Mouse (Mus musculus) gonadal fat pad, adult 2 months (tissue): ENCODE results near the gene Il17rb. TPM values are rescaled to one million over a fixed set of nuclear protein-coding genes. Genes with fewer than 3 reads are reported as not detected.

ENCODE experiments used
- DNase-seq: peaks from one replicate; pipeline ENCODE4 v3.0.0-alpha.2; 2012; ENCODE audit warnings: low read depth
- polyA plus RNA-seq: library from polyadenylated mRNA; depleted of rRNA; stranded (reverse); fragments of >200 nt; gene quantifications from 2 replicates; pipeline ENCODE4 v1.2.3, GENCODE M21; 2012; rRNA removed

Il17rb gene
- 10.8 and 14.3 TPM in 2 replicates for polyA plus RNA-seq

- DNase-seq = no peak
Measured at GRCm38 (mm10) chr14:30008733-30009575, at the start of gene Il17rb, which contains the start of gene Chdh. Il17rb (minus strand) TSS chr14:30008896. Chdh (plus strand) TSS chr14:30009023.

DNA sequence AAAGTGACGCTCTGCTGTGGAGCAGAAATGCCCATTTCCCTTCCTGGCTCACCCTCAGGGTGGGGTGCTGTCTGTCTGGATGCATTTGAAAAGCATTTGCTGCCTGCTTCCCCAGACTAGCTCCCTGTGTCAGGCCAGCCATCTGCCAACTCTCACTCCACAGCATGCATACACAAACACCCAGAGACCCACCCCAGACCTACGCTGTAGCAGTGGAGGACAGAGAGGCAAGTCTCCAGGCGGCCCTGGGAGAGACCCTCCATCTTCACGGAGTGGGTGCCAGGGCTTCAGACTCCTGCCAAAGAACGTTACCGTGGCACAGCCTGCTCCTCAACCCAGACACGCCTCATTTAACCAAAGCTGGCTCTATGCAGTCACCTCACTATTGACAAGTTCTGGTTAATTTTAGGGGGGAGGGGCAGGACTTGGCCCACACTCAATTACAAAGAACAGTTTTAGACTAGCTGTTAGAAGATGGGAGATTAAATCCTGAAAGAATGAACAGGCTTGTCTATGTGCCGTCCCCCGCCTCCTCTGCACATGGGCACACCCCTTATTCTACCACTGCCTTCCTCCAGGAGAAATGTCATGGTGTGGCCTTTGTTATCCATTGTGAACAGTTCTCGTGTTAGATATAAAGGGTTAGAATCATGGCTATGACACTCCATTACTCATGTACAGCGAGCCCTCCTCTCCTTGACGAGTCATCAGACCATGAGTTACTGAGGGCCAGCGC lies 47.5 kb upstream of the Il17rb start:
- no peak for DNase-seq

GRCm38 (mm10) chr14:30054922-30055321 lies 46.2 kb upstream of the Il17rb start:
- no peak for DNase-seq

DNA sequence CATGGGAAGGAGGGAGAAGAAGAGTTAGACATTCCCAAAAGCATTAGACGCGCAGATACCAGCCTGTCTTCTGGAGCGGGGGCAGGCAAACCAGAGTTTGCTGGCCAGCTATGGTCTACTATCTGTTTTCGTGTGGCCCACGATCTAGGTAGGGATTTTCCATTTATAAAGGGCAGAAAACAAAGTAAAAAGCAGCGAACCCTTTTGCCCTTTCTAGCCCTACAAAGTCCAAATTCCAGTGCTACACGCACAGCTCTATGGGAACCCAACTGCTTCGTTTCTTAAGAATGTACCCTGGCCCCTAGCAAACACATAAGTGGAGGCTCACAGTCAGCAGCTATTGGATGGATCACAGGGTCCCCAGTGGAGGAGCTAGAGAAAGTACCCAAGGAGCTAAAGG lies 41.6 kb upstream of the Il17rb start:
- DNase-seq = no peak

DNA sequence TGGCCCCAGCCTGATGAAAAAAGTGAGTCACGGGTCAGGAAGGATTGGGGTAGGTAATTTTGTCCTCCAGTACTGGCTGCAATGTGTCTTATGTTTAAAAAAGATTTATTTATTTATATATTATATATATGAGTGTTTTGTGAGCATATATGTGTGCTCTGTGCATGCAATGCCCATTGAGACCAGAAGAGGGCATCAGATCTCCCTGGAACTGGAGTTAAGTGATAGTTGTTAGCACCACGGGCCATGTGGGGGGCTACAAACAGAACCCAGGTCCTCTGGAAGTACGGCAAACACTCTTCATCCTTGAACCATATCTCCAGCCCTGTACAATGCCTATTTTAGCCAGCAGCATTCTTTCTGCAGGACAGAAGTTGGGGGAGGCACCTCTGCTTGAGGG lies 39.4 kb upstream of the Il17rb start:
- DNase-seq = no peak

- no peak for DNase-seq
Measured at GRCm38 (mm10) chr14:30046976-30047375, 38.3 kb upstream of the Il17rb start.

- DNase-seq = no peak
Measured at GRCm38 (mm10) chr14:30045704-30046220, 37.1 kb upstream of the Il17rb start.

GRCm38 (mm10) chr14:30045239-30045638 lies 36.5 kb upstream of the Il17rb start:
- DNase-seq = no peak

GRCm38 (mm10) chr14:30043356-30043940 lies 34.8 kb upstream of the Il17rb start:
- DNase-seq = no peak

- DNase-seq = no peak
Measured at GRCm38 (mm10) chr14:30041836-30042235, 33.1 kb upstream of the Il17rb start.

DNA sequence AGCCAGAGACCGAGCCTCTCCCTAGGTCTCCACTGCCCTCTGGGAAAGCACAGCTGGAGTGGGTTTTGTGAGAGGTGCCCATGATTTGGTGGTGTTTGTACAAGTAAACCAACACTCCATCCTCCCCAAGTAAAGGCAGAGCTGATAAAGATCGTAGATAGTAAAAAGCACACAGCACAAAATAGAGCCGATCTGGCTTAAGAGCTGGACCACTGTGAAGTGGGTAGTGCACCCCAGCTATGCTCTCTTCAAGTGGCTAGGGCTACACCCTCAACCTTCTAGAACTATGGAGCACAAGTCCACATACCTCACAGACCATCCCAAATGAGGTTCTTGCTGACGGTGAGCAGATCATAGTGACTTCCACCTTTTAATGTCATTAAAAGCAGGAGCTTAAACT lies 30.7 kb upstream of the Il17rb start:
- no peak for DNase-seq

- DNase-seq = no peak
Measured at GRCm38 (mm10) chr14:30038431-30038830, 29.7 kb upstream of the Il17rb start.

DNA sequence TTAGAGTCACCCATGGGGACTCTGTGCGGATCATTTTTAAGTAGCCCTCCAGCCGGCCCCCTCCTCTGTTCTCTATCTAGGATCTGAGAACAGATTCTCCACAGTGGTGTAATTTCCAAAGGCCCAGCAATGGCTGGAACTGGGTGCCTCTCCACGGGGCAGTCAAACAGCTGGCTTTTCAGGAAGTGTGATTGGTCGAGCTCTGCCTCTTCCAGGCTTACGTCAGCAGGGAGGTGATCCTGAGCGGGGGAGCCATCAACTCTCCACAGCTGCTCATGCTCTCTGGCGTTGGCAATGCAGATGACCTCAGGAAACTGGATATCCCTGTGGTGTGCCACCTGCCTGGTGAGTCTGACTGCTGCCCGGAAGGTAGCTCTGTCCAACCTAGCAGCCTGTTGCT lies 24.7 kb upstream of the Il17rb start:
- DNase-seq = no peak

DNA sequence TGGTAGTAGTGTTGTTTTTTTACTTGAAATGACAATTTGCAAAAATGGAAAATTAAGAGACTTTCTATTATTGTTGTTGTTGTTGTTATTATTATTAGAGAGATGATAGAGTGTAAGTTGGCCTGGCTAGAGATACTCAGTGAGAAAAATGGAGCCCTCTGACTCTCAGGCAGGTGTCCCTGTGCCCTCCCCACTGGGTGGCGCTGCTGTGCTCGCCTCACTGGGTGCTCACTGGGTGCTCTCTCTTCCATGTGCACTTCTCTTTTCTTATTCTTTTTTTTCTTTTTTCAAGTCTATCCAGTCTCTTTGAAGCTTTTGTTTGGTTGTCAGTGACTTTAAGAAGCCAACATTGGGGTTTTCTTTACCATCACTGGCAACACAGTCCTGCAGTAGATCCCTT lies 18.7 kb upstream of the Il17rb start:
- DNase-seq = no peak

DNA sequence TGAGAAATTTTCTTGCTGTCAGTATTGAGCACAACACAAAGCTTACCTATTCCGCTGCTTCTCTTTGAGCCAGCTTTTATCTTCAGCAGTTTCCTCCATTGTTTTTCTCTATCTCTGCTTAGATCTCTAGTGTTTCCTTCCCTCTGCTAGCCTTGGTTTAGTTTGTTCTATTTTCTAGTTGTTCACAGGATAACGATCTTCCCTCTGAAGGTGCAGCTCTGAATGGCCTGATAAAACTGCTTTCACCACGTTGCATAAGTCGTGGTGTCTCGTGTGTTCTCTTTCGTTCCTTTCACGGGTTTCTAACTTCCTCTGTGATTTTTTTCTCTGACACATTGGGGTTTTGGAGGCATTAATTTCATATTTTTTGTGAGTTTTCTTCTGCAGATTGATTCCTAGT lies 15.7 kb upstream of the Il17rb start:
- no peak for DNase-seq

DNA sequence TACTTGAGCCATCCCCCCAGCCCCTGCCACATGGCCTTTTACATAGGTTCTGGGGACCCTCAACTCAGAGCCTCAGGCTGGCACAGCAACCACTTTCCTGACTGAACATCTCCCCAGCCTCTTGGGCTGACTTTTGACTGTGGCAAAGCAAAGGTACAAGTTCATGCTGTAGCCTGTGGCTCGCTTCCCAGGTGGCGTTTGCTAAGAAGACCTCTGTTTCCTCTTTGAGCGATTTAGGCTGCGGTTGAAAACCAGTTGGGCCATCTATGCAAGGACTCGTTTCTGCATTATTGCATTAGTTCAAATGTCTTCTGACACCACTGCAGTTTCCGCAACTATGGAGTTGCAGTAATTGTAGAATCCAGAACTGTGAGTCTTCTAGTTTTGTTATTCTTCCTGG lies 13.8 kb upstream of the Il17rb start:
- no peak for DNase-seq

- DNase-seq = no peak
Measured at GRCm38 (mm10) chr14:30019792-30020575, 11.3 kb upstream of the Il17rb start.

DNA sequence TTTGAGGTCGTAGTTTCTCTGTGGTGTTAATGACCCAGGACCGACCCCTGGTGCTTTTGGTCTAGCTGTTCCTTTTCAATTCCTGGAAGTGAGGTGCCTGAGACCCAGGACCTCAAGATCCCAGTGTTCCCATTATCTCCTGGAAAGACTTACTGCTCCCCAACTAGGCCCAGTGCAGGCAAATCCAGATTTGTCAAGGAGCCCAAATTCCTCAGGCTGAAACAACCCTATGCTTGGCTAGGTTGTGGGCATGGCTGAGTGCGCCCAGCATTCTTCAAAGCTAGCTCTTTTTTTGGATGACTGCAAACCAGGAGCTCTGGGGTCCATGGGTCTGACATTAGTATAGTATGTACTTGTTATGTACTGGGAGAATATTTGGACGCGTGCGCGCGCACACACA lies 10.7 kb upstream of the Il17rb start:
- DNase-seq = no peak

- DNase-seq = no peak
Measured at GRCm38 (mm10) chr14:30018846-30019245, 10.2 kb upstream of the Il17rb start.

GRCm38 (mm10) chr14:30018463-30018801 lies 9.7 kb upstream of the Il17rb start:
- no peak for DNase-seq

DNA sequence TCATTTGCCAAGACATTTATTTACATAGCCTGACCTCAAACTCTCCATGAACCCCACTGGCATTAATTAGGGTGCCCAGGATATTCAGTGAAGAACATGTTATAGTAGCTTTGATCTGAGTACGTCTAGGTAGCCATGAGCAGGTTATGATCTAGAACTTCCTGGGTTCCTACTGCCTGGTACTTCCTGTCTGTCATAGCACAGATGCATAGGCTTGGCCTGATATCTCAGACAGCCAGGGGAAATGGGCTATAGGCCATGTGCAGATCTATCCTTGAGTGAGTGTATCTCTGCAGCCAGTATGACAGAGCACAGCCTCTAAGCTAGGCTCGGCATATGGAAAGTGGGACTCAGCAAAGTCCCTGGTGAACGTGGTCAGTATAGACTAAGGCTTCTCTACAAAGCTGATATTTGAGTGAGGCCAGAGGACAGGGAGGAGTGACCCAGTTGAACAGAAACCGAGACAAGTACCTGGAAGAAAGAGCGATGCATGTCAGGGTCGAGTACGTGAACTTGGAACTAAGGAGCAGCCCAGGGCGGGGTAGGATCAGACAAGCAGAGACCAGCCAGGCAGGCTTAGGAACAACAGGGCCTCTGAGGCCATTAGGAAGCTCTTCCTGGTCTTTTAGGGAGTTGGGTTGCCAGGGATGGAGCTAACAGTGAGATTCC lies 9.2 kb upstream of the Il17rb start:
- DNase-seq = no peak
